Mouse (Mus musculus) liver, embryonic 13.5 days (tissue): Measurements from ENCODE around the gene Nfib. TPM values are rescaled to one million over a fixed set of nuclear protein-coding genes. Genes with fewer than 3 reads are reported as not detected.

Experiments used
- ATAC-seq: fragments of 200-750 bp; cut with Nextera tagmentation; 2 replicates; pipeline ENCODE4 v1.8.0; 2017; ENCODE audit warnings: low read depth, mild to moderate bottlenecking, moderate number of reproducible peaks, moderate library complexity
- DNase-seq: peaks from one replicate; pipeline ENCODE4 v3.0.0; 2022
- H3K27ac ChIP-seq: fragments of 300-500 bp; sonication (generic); 2 replicates; pipeline ENCODE4 v1.5.1; 2015; ENCODE audit warnings: moderate library complexity, mild to moderate bottlenecking, inconsistent platforms
- H3K27me3 ChIP-seq: fragments of 300-500 bp; sonication (generic); 2 replicates; pipeline ENCODE4 v1.6.1; 2015; ENCODE audit warnings: mild to moderate bottlenecking, inconsistent platforms
- H3K36me3 ChIP-seq: fragments of 300-500 bp; sonication (generic); 2 replicates; pipeline ENCODE4 v1.6.1; 2015; ENCODE audit warnings: mild to moderate bottlenecking, inconsistent platforms
- H3K4me1 ChIP-seq: fragments of 300-500 bp; sonication (generic); replicated peaks from 2 replicates; pipeline ENCODE4 v1.6.1; 2015; ENCODE audit warnings: inconsistent platforms
- H3K4me2 ChIP-seq: fragments of 300-500 bp; sonication (generic); 2 replicates; pipeline ENCODE4 v1.6.1; 2015; ENCODE audit warnings: inconsistent platforms, mild to moderate bottlenecking, moderate library complexity
- H3K4me3 ChIP-seq: fragments of 300-500 bp; sonication (generic); replicated peaks from 2 replicates; pipeline ENCODE4 v1.5.1; 2015; ENCODE audit warnings: mild to moderate bottlenecking, inconsistent platforms
- H3K9ac ChIP-seq: fragments of 300-500 bp; sonication (generic); 2 replicates; pipeline ENCODE4 v1.6.1; 2015; ENCODE audit warnings: mild to moderate bottlenecking, inconsistent platforms
- H3K9me3 ChIP-seq: fragments of 300-500 bp; sonication (generic); replicated peaks from 2 replicates; pipeline ENCODE4 v1.6.1; 2016; ENCODE audit warnings: inconsistent platforms
- WGBS: fragments of 180-500 bp; shearing (Covaris S2); methylation state at CpG from one replicate; pipeline ENCODE4 v1.1.7; 2015; ENCODE audit not compliant: insufficient replicate concordance; 5-methylcytosine and 5-hydroxymethylcytosine counted together
- polyA plus RNA-seq: library from polyadenylated mRNA; unstranded; fragments of >200 nt; fragmentation: Nextera tagmentation; extraction: Ambion mirVana; gene quantifications from 2 replicates; pipeline ENCODE4 v1.2.1, GENCODE M21; 2015

Nfib gene
- polyA plus RNA-seq, 1 experiment from 2014 or later, result 4.9 TPM

GRCm38 (mm10) chr4:82535606-82536434 is 169.7 kb downstream of the Nfib start:
- 36% methylated on average over 6 of the region's 6 CpGs for WGBS
- ATAC-seq, result no peak
- Histone ChIP-seq H3K4me2 (no peak overlapping the region), H3K27me3 (peaks cover 62% of the 10 kb centered on the region), H3K9me3 (no peaks in the 10 kb centered on the region), H3K27ac (no peak overlapping the region), H3K9ac (no peak overlapping the region), H3K4me1 (0 out of 2 replicates have a peak, but pooled peaks cover 5% of the 10 kb centered on the region), H3K4me3 (no peak overlapping the region), H3K36me3 (no peaks in the 10 kb centered on the region)
- no peak for DNase-seq

- Histone ChIP-seq H3K9ac (no peak overlapping the region), H3K27me3 (peaks cover 41% of the 10 kb centered on the region), H3K4me3 (no peak overlapping the region), H3K4me1 (0 out of 2 replicates have a peak, but pooled peaks cover 5% of the 10 kb centered on the region), H3K27ac (no peak overlapping the region), H3K9me3 (no peaks in the 10 kb centered on the region), H3K4me2 (no peak overlapping the region), H3K36me3 (no peaks in the 10 kb centered on the region)
- no peak for ATAC-seq
- DNase-seq, result no peak
- WGBS, result 45% methylated on average over 3 of the region's 3 CpGs
Observed at GRCm38 (mm10) chr4:82533231-82533630, 172.3 kb downstream of the Nfib start.

GRCm38 (mm10) chr4:82532443-82533191 is 172.9 kb downstream of the Nfib start:
- H3K27me3 ChIP-seq, result peaks cover 35% of the 10 kb centered on the region
- no peak overlapping the region for H3K4me3 ChIP-seq
- WGBS, result 39% methylated on average over 11 of the region's 11 CpGs
- no peak overlapping the region for H3K4me2 ChIP-seq
- ATAC-seq (no peak), DNase-seq (no peak)
- 0 out of 2 replicates have a peak, but pooled peaks cover 5% of the 10 kb centered on the region for H3K4me1 ChIP-seq
- H3K36me3 ChIP-seq, result no peaks in the 10 kb centered on the region
- no peak overlapping the region; the same call in 1 of the 2 replicates for H3K27ac ChIP-seq
- H3K9me3 ChIP-seq, result no peaks in the 10 kb centered on the region
- H3K9ac ChIP-seq, result no peak overlapping the region

GRCm38 (mm10) chr4:82531977-82532376 is 173.6 kb downstream of the Nfib start:
- H3K27ac ChIP-seq, result no peak overlapping the region
- H3K36me3 ChIP-seq, result no peaks in the 10 kb centered on the region
- 41% methylated on average over 5 of the region's 5 CpGs for WGBS
- H3K4me2 ChIP-seq, result no peak overlapping the region
- H3K9ac ChIP-seq, result no peak overlapping the region
- ATAC-seq, result no peak
- DNase-seq, result no peak
- no peak overlapping the region for H3K4me3 ChIP-seq
- peaks cover 28% of the 10 kb centered on the region for H3K27me3 ChIP-seq
- 0 out of 2 replicates have a peak, but pooled peaks cover 3% of the 10 kb centered on the region for H3K4me1 ChIP-seq
- no peaks in the 10 kb centered on the region for H3K9me3 ChIP-seq

GRCm38 (mm10) chr4:82530875-82531353 is 174.6 kb downstream of the Nfib start:
- no peak for DNase-seq
- no peaks in the 10 kb centered on the region for H3K36me3 ChIP-seq
- H3K4me1 ChIP-seq, result 0 out of 2 replicates have a peak, but pooled peaks cover 3% of the 10 kb centered on the region
- H3K27me3 ChIP-seq, result peaks cover 18% of the 10 kb centered on the region
- peak overlapping the region; percentile 29; the same call in 1 of the 2 replicates for H3K27ac ChIP-seq
- no peak overlapping the region for H3K4me2 ChIP-seq
- WGBS, result 31% methylated on average over 3 of the region's 3 CpGs
- no peak overlapping the region for H3K9ac ChIP-seq
- no peak; the same call in 1 of the 2 replicates for ATAC-seq
- no peaks in the 10 kb centered on the region for H3K9me3 ChIP-seq
- H3K4me3 ChIP-seq, result no peak overlapping the region

GRCm38 (mm10) chr4:82528978-82529377 is 176.6 kb downstream of the Nfib start:
- Histone ChIP-seq H3K9me3 (no peaks in the 10 kb centered on the region), H3K4me1 (0 out of 2 replicates have a peak, but pooled peaks cover 3% of the 10 kb centered on the region), H3K27ac (no peak overlapping the region), H3K9ac (no peak overlapping the region), H3K36me3 (no peaks in the 10 kb centered on the region), H3K27me3 (0 out of 2 replicates have a peak, but pooled peaks cover 2% of the 10 kb centered on the region), H3K4me2 (no peak overlapping the region), H3K4me3 (no peak overlapping the region)
- WGBS, result 53% methylated on average over 2 of the region's 2 CpGs
- DNase-seq, result no peak
- no peak for ATAC-seq

GRCm38 (mm10) chr4:82519935-82520334 is 185.6 kb downstream of the Nfib start:
- H3K9ac ChIP-seq, result no peak overlapping the region
- H3K36me3 ChIP-seq, result no peaks in the 10 kb centered on the region
- no peak overlapping the region for H3K27ac ChIP-seq
- no peak for ATAC-seq
- no peaks in the 10 kb centered on the region for H3K4me1 ChIP-seq
- no peak overlapping the region for H3K4me2 ChIP-seq
- 77% methylated on average over 4 of the region's 4 CpGs for WGBS
- H3K9me3 ChIP-seq, result no peaks in the 10 kb centered on the region
- no peaks in the 10 kb centered on the region for H3K27me3 ChIP-seq
- H3K4me3 ChIP-seq, result no peak overlapping the region
- no peak for DNase-seq

- no peak overlapping the region for H3K27ac ChIP-seq
- no peak for ATAC-seq
Observed at GRCm38 (mm10) chr4:82518132-82518531, 187.4 kb downstream of the Nfib start.

GRCm38 (mm10) chr4:82517311-82517710 is 188.2 kb downstream of the Nfib start:
- Histone ChIP-seq H3K36me3 (no peaks in the 10 kb centered on the region), H3K4me2 (no peak overlapping the region), H3K27me3 (peaks cover 12% of the 10 kb centered on the region), H3K4me1 (peaks cover 10% of the 10 kb centered on the region), H3K9ac (no peak overlapping the region), H3K27ac (no peak overlapping the region), H3K9me3 (no peaks in the 10 kb centered on the region), H3K4me3 (no peak overlapping the region)
- 45% methylated on average over 7 of the region's 7 CpGs for WGBS
- DNase-seq, result no peak
- no peak for ATAC-seq

More at GRCm38 (mm10) chr4:82518132-82518531, 187.4 kb downstream of the Nfib start:
- WGBS, result 72% methylated on average over 1 of the region's 1 CpGs
- H3K4me2 ChIP-seq, result no peak overlapping the region
- peaks cover 4% of the 10 kb centered on the region; the same call in 1 of the 2 replicates for H3K27me3 ChIP-seq
- H3K4me3 ChIP-seq, result no peak overlapping the region
- H3K36me3 ChIP-seq, result no peaks in the 10 kb centered on the region
- H3K9me3 ChIP-seq, result no peaks in the 10 kb centered on the region
- H3K4me1 ChIP-seq, result peaks cover 4% of the 10 kb centered on the region
- no peak overlapping the region for H3K9ac ChIP-seq
- no peak for DNase-seq

- Histone ChIP-seq H3K4me3 (no peak overlapping the region), H3K9me3 (no peaks in the 10 kb centered on the region), H3K9ac (no peak overlapping the region), H3K36me3 (no peaks in the 10 kb centered on the region), H3K4me1 (peaks cover 13% of the 10 kb centered on the region), H3K27me3 (peaks cover 22% of the 10 kb centered on the region), H3K27ac (no peak overlapping the region), H3K4me2 (no peak overlapping the region)
- ATAC-seq (no peak), DNase-seq (no peak)
- WGBS, result 60% methylated on average over 6 of the region's 6 CpGs
Observed at GRCm38 (mm10) chr4:82516211-82516795, 189.2 kb downstream of the Nfib start.

GRCm38 (mm10) chr4:82514921-82515320 is 190.6 kb downstream of the Nfib start:
- no peaks in the 10 kb centered on the region for H3K36me3 ChIP-seq

More at GRCm38 (mm10) chr4:82514921-82515320, 190.6 kb downstream of the Nfib start:
- DNase-seq, result no peak
- Histone ChIP-seq H3K27me3 (peaks cover 35% of the 10 kb centered on the region), H3K4me2 (no peak overlapping the region), H3K9ac (no peak overlapping the region), H3K4me1 (peaks cover 17% of the 10 kb centered on the region), H3K27ac (no peak overlapping the region), H3K4me3 (no peak overlapping the region), H3K9me3 (no peaks in the 10 kb centered on the region)
- WGBS, result 64% methylated on average over 8 of the region's 8 CpGs
- ATAC-seq, result no peak
